Mouse (Mus musculus) heart, embryonic 15.5 days (tissue): ENCODE results near the gene Pofut2. TPM values are rescaled to one million over a fixed set of nuclear protein-coding genes. Genes with fewer than 3 reads are reported as not detected.

Experiments
- ATAC-seq: fragments of 200-750 bp; cut with Nextera tagmentation; replicated peaks from 2 replicates; pipeline ENCODE4 v1.8.0; 2017; ENCODE audit warnings: low read depth, moderate TSS enrichment; ENCODE audit not compliant: insufficient number of reproducible peaks, insufficient read depth, low FRiP score
- H3K27ac ChIP-seq: fragments of 300-500 bp; sonication (generic); 2 replicates; pipeline ENCODE4 v1.5.1; 2015; ENCODE audit warnings: mild to moderate bottlenecking, inconsistent platforms
- H3K27me3 ChIP-seq: fragments of 300-500 bp; sonication (generic); 2 replicates; pipeline ENCODE4 v1.6.1; 2015; ENCODE audit warnings: inconsistent platforms
- H3K36me3 ChIP-seq: fragments of 300-500 bp; sonication (generic); 2 replicates; pipeline ENCODE4 v1.6.1; 2015; ENCODE audit warnings: mild to moderate bottlenecking, inconsistent platforms
- H3K4me1 ChIP-seq: fragments of 300-500 bp; sonication (generic); replicated peaks from 2 replicates; pipeline ENCODE4 v1.6.1; 2015; ENCODE audit warnings: inconsistent platforms
- H3K4me2 ChIP-seq: fragments of 300-500 bp; sonication (generic); 2 replicates; pipeline ENCODE4 v1.6.1; 2015; ENCODE audit warnings: inconsistent platforms, mild to moderate bottlenecking, moderate library complexity
- H3K4me3 ChIP-seq: fragments of 300-500 bp; sonication (generic); 2 replicates; pipeline ENCODE4 v1.5.1; 2015; ENCODE audit warnings: mild to moderate bottlenecking, inconsistent platforms
- H3K9ac ChIP-seq: fragments of 300-500 bp; sonication (generic); 2 replicates; pipeline ENCODE4 v1.6.1; 2015; ENCODE audit warnings: mild to moderate bottlenecking, inconsistent platforms
- H3K9me3 ChIP-seq: fragments of 300-500 bp; sonication (generic); replicated peaks from 2 replicates; pipeline ENCODE4 v1.6.1; 2016; ENCODE audit warnings: inconsistent platforms
- WGBS: fragments of 180-500 bp; shearing (Covaris S2); methylation state at CpG from one replicate; pipeline ENCODE4 v1.1.7; 2015; ENCODE audit warnings: mixed read lengths; 5-methylcytosine and 5-hydroxymethylcytosine counted together
- polyA plus RNA-seq: library from polyadenylated mRNA; unstranded; fragments of >200 nt; fragmentation: Nextera tagmentation; extraction: Ambion mirVana; gene quantifications from 2 replicates; pipeline ENCODE4 v1.2.1, GENCODE M21; 2015

Gene Pofut2
- polyA plus RNA-seq, 1 experiment from 2014 or later, result 99.8 TPM

DNA sequence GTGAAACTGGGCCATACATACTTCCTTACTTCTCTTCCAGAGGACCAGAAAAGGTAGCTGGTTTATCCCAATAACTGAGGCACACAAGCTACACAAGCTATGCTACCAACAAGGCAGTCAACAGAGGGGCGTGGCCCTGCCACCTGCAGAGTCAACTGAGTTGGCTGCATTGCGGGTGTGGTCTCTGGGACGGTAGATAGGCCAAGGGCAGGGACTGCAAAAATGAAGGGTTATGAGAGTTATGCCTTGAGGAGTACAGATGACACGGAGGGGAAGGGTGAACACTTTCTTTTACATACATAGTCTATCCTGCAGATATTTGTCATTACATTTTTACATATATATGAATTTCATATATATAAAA, 41.9 kb downstream of the Pofut2 start:
- no peaks in the 10 kb centered on the region for H3K4me1 ChIP-seq
- WGBS, result 87% methylated on average over 4 of the region's 4 CpGs
- no peak for ATAC-seq
- H3K4me3 ChIP-seq, result no peak overlapping the region
- H3K9ac ChIP-seq, result no peak overlapping the region
- H3K36me3 ChIP-seq, result peaks cover 8% of the 10 kb centered on the region
- H3K9me3 ChIP-seq, result no peaks in the 10 kb centered on the region
- no peak overlapping the region for H3K27ac ChIP-seq
- H3K4me2 ChIP-seq, result no peak overlapping the region
- no peaks in the 10 kb centered on the region for H3K27me3 ChIP-seq

DNA sequence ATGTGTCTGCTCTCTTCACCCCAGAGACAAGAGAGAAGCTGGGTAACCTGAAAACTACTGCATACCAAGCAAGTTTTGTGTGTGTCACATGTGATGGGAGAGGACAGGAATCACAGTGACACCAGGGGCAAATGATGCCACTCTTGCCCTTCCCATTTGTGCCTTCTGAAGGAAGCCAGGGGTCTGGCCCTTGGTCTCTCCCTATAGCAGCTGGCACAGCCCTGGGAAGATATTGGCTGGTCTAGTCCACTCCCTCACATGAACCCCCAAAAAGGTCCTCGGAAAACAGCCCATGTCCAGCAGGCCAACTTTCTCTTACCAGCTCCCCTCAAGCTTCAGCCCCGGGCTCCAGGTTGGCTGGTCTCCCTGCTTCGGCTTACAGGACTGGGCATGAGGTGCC, 45.3 kb downstream of the Pofut2 start:
- H3K27ac ChIP-seq, result no peak overlapping the region
- peaks cover 8% of the 10 kb centered on the region for H3K36me3 ChIP-seq
- H3K4me3 ChIP-seq, result no peak overlapping the region
- no peak for ATAC-seq
- no peaks in the 10 kb centered on the region for H3K27me3 ChIP-seq
- 74% methylated on average over 3 of the region's 3 CpGs for WGBS
- no peak overlapping the region for H3K4me2 ChIP-seq
- H3K9me3 ChIP-seq, result no peaks in the 10 kb centered on the region
- no peak overlapping the region for H3K9ac ChIP-seq
- H3K4me1 ChIP-seq, result no peaks in the 10 kb centered on the region

DNA sequence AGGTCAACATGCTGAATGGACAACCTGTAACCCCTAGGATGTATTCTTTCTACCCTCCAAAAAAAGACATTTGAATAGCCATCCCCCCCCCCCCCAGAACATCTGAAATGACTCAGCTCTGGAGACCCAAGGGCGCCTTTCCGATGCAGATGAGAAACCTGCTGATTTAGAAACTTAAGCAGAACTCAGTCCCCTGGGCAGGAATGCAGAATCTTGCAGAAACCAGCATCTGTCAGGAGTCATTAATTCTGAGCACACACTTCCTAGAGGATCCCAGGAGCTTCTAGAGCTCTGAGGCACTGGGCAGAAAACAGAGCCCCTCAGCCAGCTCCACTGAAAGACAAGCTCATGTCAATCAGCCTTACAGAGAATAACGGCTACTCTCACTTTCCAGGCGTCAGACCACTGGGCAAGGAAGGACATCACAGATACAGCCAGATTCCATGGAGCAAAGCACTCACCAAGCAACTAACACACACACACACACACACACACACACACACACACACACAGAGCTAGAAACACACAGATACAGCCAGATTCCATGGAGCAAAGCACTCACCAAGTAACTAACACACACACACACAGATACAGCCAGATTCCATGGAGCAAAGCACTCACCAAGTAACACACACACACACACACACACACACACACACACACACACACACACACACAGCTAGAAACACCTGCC, 46.0 kb downstream of the Pofut2 start:
- no peaks in the 10 kb centered on the region for H3K27me3 ChIP-seq
- H3K4me1 ChIP-seq, result no peaks in the 10 kb centered on the region
- H3K4me2 ChIP-seq, result no peak overlapping the region
- no peak overlapping the region for H3K27ac ChIP-seq
- 65% methylated on average over 4 of the region's 4 CpGs for WGBS
- H3K4me3 ChIP-seq, result no peak overlapping the region
- no peaks in the 10 kb centered on the region for H3K9me3 ChIP-seq
- no peak for ATAC-seq
- no peak overlapping the region for H3K9ac ChIP-seq
- H3K36me3 ChIP-seq, result peaks cover 8% of the 10 kb centered on the region

DNA sequence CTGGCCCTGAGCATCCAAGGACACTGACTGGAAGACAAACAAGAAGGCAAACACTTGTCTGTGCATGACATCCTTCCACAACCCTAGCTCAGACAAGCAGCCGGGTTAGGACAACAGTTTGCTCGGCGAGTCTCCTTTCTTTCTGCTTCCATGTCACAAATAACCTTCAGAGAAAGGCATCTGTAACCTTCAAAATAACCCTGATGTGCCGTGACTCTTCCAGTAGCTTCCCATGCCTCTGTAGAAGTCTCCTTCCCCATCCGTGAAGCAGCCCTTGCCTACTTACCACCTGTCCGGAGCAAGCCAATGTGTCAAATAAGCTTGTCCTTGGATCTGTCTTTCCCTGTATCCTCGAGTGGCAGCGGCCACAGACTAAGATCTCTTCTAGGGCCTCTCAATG, 46.7 kb downstream of the Pofut2 start:
- no peaks in the 10 kb centered on the region for H3K9me3 ChIP-seq
- H3K27ac ChIP-seq, result no peak overlapping the region
- 79% methylated on average over 8 of the region's 8 CpGs for WGBS
- H3K4me3 ChIP-seq, result no peak overlapping the region
- H3K4me1 ChIP-seq, result no peaks in the 10 kb centered on the region
- H3K4me2 ChIP-seq, result no peak overlapping the region
- ATAC-seq, result no peak
- H3K27me3 ChIP-seq, result no peaks in the 10 kb centered on the region
- H3K9ac ChIP-seq, result no peak overlapping the region
- H3K36me3 ChIP-seq, result peaks cover 10% of the 10 kb centered on the region

DNA sequence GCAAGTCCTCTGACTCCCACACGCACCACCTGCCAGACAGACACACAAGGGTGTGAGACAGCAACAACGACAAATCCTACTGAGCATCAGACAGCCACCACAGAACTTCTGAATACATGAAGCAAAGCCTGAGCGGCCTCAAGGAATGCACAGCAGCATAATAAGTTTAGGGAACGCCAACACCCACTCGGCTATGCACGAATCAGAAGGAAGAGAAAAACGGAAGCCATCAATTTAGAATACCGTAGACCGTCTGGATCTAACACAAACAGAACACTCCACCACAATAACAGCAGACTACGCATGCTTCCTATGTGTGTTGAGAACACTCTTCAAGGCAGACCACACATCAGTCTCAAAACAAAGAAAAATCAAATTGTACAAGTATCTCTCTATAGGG, 50.0 kb downstream of the Pofut2 start:
- Histone ChIP-seq H3K4me1 (no peaks in the 10 kb centered on the region), H3K4me3 (no peak overlapping the region), H3K4me2 (no peak overlapping the region), H3K27me3 (no peaks in the 10 kb centered on the region), H3K36me3 (peaks cover 13% of the 10 kb centered on the region), H3K9me3 (no peaks in the 10 kb centered on the region), H3K27ac (no peak overlapping the region), H3K9ac (no peak overlapping the region)
- ATAC-seq, result no peak
- WGBS, result 76% methylated on average over 10 of the region's 10 CpGs

DNA sequence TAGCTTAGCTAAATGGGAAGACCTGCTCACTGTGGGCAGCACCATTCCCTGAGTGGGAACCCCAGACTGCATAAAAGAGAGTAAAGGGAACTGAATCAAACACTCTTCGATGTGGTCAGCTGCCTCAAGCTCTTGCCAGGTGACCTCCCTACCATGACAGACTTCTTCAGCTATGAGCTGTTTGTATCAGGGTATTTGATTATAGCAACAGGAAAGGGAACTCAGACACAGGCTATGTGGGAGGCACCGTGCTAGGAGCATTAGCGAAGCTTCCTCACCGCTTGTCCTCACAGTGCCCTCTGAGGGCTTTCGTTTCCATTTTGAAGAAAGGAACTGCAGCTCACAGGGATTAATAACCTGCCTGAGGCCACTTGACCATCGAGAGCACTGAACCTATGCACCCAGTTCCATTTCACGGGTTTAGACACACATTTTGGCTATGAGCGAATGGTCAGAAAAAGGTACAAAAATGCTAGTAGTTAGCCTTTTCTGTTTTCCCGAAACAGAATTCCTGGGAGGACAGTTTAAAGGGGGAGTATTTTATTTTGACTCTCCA, 55.8 kb downstream of the Pofut2 start:
- ATAC-seq, result no peak
- no peaks in the 10 kb centered on the region for H3K4me1 ChIP-seq
- H3K9ac ChIP-seq, result no peak overlapping the region
- no peaks in the 10 kb centered on the region for H3K9me3 ChIP-seq
- H3K27ac ChIP-seq, result no peak overlapping the region
- H3K4me2 ChIP-seq, result no peak overlapping the region
- H3K36me3 ChIP-seq, result peaks cover 13% of the 10 kb centered on the region
- H3K27me3 ChIP-seq, result no peaks in the 10 kb centered on the region
- WGBS, result 75% methylated on average over 9 of the region's 9 CpGs
- H3K4me3 ChIP-seq, result no peak overlapping the region

DNA sequence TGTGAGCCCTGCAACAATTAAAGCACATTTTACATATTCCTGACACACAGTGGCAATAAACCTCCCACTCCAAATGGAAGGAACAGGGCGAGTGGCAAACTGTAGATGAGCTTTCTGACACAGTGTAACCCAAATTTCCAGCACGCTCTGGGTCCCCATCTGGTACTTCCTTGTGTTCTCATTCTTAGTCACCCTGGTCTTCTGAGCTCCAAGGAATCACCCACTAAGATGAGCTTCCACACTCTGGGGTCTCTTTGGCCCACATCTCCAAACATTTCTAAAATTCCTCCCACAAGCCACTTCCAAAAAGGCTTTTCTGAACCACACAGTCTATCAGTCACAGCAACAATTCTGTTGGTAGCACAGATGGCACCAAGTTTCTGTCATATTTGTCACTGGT, 56.7 kb downstream of the Pofut2 start:
- 90% methylated on average over 2 of the region's 2 CpGs for WGBS
- no peak overlapping the region for H3K9ac ChIP-seq
- H3K4me3 ChIP-seq, result no peak overlapping the region
- ATAC-seq, result no peak
- no peaks in the 10 kb centered on the region for H3K27me3 ChIP-seq
- H3K4me1 ChIP-seq, result no peaks in the 10 kb centered on the region
- H3K27ac ChIP-seq, result no peak overlapping the region
- H3K36me3 ChIP-seq, result peaks cover 12% of the 10 kb centered on the region
- no peak overlapping the region for H3K4me2 ChIP-seq
- no peaks in the 10 kb centered on the region for H3K9me3 ChIP-seq

Other genes starting within 250 kb of the Pofut2 start
- 9.6 and 15.0 TPM in 2 replicates for gene Slc19a1, start 227.0 kb upstream of the Pofut2 start, polyA plus RNA-seq
- gene Col18a1, start 92.7 kb upstream of the Pofut2 start, polyA plus RNA-seq, result 108 and 136 TPM in 2 replicates
- gene Adarb1, start 159.1 kb downstream of the Pofut2 start, polyA plus RNA-seq, result 14.0 and 14.8 TPM in 2 replicates